Mouse (Mus musculus) common myeloid progenitor, adult 5-6 weeks (primary cell): Measurements from ENCODE around the gene Psma5. TPM values are rescaled to one million over a fixed set of nuclear protein-coding genes. Genes with fewer than 3 reads are reported as not detected.
"Not testable (repeated sequence)": the region's sequence is repeated elsewhere in the genome, so short reads cannot be mapped to it uniquely, and the experiment has no call there.

ENCODE experiments used
- ATAC-seq: replicated peaks from 2 replicates; pipeline ENCODE4 v1.8.0; 2016; ENCODE audit warnings: low read depth, mild to moderate bottlenecking, moderate TSS enrichment, inconsistent platforms; ENCODE audit not compliant: poor library complexity, severe bottlenecking
- total RNA-seq: library from RNA; stranded (forward); fragments of 200-1000, 187-1606 nt; gene quantifications from 2 replicates; pipeline ENCODE4 v1.2.3, GENCODE M21; 2017

Gene Psma5
- total RNA-seq, 1 experiment from 2014 or later = 240 TPM

DNA sequence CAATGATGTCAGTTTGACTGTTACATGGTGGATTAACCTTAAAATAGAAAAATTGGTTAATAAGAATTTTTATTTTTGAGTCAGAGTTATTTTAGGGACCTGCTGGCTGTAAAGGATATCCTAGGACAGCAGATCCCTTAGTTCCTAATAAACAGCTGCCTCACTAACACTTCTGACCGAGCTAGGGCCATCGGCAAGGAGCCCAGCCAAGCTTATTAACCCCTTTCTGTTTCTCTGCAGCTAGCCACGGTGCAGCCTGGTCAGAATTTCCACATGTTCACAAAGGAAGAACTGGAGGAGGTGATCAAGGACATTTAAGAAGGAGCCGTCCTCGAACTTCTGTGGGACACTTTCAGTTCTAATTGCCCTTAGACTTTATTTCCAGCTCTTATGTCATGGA lies 22.8 kb downstream of the Psma5 start:
- not testable (repeated sequence) for ATAC-seq

GRCm38 (mm10) chr3:108282401-108283240 lies 25.9 kb downstream of the Psma5 start:
- peak; percentile 56 for ATAC-seq

- no peak for ATAC-seq
Measured at GRCm38 (mm10) chr3:108283241-108283561, 26.5 kb downstream of the Psma5 start.

GRCm38 (mm10) chr3:108283781-108284601 lies 27.3 kb downstream of the Psma5 start, which contains the start of gene Sort1:
Sort1 (plus strand) TSS chr3:108284082.
- peak; percentile 90 for ATAC-seq

- ATAC-seq = no peak
Measured at GRCm38 (mm10) chr3:108285078-108285711, 28.5 kb downstream of the Psma5 start.

DNA sequence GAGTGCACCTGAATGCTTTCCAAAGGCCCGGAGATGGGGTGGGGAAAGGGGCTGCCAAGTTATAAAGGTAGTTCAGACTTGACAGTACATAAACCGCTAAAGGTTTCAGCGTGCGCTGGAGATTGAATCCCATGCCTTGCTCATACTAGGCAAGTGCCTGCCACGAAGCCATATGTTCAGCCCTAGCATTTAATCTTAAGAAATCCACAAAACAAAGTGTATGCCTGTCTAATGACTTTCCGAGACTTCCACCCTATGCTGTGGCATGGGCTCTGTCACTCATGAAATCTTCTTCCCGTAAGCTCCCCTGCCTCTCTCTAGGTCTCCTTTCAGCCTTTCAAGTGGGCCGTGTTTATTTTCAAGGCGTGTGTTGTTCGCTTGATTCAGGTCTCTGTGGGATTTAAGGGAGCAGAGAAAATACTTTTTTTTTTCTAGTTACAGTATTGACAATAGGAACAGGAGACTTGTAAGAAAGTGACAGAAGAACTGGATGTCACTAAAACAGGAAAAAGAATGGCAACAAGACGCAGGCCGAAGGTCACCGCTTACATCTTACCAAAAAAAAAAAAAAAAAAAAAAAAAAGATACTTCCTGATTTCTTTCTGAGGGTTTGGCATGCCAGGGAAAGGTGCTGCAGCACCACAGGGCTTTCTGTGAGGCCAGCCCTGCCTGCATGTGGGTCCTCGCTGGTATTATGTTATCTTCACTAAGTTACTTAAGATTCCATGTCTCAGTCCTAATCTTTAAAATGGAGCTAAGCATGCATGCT lies 30.1 kb downstream of the Psma5 start:
- no peak for ATAC-seq

- no peak for ATAC-seq
Measured at GRCm38 (mm10) chr3:108287811-108288805, 31.4 kb downstream of the Psma5 start.

GRCm38 (mm10) chr3:108289311-108290130 lies 32.8 kb downstream of the Psma5 start:
- ATAC-seq = no peak

DNA sequence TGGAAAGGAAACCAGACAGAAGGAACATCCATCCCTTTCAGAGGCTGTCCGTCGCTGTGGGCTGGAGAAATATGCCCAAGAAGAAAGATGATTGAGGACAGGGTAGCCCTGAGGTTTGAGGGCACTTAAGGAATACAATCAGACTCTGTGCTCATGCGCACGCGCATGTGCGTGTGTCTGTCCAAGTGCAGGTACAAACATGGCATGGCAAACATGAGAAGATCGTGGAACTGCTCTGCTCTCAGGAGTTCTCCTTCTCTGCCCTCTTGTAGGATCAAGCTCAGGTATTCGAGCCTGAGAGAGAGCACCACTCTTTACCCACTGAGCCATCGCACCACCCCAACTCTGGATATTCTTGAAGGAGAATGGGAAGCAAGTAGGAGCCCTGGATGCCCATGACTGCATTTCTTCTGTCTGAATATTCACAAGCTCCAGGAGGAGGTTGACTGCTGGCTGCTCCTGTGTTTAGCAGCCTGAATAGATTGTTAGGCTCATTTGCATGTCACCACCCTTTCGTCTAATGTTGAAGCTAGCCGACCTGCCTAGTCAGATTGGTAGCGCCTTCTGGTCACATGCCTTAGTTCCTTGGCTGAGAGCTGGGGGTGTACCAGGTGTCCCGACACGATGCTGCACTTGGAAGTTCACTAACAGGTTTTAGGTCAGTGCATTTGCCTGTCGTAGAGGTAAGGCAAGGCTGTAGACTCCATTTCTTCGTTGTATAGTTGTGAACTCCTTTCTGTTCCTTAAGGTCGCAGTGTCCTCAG lies 34.5 kb downstream of the Psma5 start:
- ATAC-seq = no peak

- peak; percentile 30; the same call in 1 of the 2 replicates for ATAC-seq
Measured at GRCm38 (mm10) chr3:108294398-108294797, 37.7 kb downstream of the Psma5 start.

DNA sequence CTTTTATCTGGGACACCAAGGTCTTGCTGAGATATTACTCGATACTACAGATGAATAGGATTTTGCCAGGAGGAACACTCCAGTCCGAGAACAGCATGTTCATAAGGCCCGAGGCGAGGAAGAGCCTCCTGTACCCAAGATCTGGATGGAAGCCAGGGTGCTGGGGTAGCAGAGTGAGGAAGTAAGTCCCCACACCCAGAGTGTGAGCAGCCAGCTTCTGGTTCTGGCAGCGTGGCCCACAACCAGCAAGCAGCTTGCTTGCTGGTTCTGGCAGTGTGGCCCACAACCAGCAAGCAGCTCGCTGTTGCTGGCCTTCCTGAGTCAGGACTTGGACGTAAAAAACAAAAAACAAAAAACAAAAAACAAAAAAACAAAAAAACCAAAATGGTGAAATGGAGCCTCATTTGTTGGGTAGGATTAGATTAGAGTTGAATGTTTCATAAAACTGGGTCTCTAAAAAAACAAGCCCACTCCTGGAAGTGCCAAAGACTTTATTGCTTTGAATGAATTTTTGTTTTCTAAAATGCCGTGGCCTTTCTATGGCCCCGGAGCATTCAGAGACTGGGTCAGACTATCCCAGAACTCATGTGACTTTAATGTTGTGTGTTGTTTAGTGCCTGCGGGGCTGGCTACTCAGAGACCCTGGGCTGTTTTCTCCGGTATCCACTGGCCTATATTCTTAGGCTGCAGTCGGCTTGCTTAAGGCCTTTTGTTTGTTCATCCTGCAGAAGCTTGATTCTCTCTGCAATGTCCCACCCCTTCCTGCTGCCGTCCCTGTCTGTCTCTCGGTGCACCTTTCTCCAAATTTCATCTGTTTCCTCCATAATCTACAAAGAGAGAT lies 38.9 kb downstream of the Psma5 start:
- peak; percentile 57 for ATAC-seq

GRCm38 (mm10) chr3:108296220-108297049 lies 39.7 kb downstream of the Psma5 start:
- peak; percentile 74 for ATAC-seq

GRCm38 (mm10) chr3:108297050-108297419 lies 40.3 kb downstream of the Psma5 start:
- no peak for ATAC-seq

- ATAC-seq = no peak
Measured at GRCm38 (mm10) chr3:108297603-108298553, 41.2 kb downstream of the Psma5 start.
